Mouse (Mus musculus): ENCODE data around the gene Rnf13. TPM values are rescaled to one million over a fixed set of nuclear protein-coding genes. Genes with fewer than 3 reads are reported as not detected.
"Not testable (repeated sequence)": the region's sequence is repeated elsewhere in the genome, so short reads cannot be mapped to it uniquely, and the experiment has no call there.

Gene Rnf13
- polyA plus RNA-seq, 1 experiment from 2014 or later: 37.0 TPM

GRCm38 (mm10) chr3:57776915-57777314, 41.1 kb downstream of the Rnf13 start:
- Histone ChIP-seq H3K4me2 (no peak overlapping the region), H3K9ac (no peak overlapping the region), H3K36me3 (replicated peaks) (no peaks in the 10 kb centered on the region), H3K9me3 (replicated peaks) (no peaks in the 10 kb centered on the region), H3K4me1 (replicated peaks) (no peaks in the 10 kb centered on the region), H3K27me3 (no peaks in the 10 kb centered on the region), H3K27ac (replicated peaks) (no peak overlapping the region), H3K4me3 (replicated peaks) (no peak overlapping the region)
- WGBS (ENCODE audit: insufficient replicate concordance): 68% methylated on average over 2 of the region's 2 CpGs
- ATAC-seq (ENCODE audit: insufficient read depth): no peak

- Histone ChIP-seq H3K4me3 (replicated peaks) (no peak overlapping the region), H3K27ac (replicated peaks) (no peak overlapping the region), H3K9me3 (replicated peaks) (no peaks in the 10 kb centered on the region), H3K27me3 (no peaks in the 10 kb centered on the region), H3K9ac (no peak overlapping the region), H3K4me2 (no peak overlapping the region), H3K36me3 (replicated peaks) (no peaks in the 10 kb centered on the region), H3K4me1 (replicated peaks) (no peaks in the 10 kb centered on the region)
- WGBS (ENCODE audit: insufficient replicate concordance): 61% methylated on average over 4 of the region's 4 CpGs
- no peak for ATAC-seq (ENCODE audit: insufficient read depth)
Measured at GRCm38 (mm10) chr3:57788472-57788871, 52.6 kb downstream of the Rnf13 start.

- H3K4me3 ChIP-seq (replicated peaks): no peak overlapping the region
- no peaks in the 10 kb centered on the region for H3K9me3 ChIP-seq (replicated peaks)
- WGBS (ENCODE audit: insufficient replicate concordance): 64% methylated on average over 7 of the region's 7 CpGs
- no peaks in the 10 kb centered on the region for H3K4me1 ChIP-seq (replicated peaks)
- H3K9ac ChIP-seq: no peak overlapping the region
- no peak for ATAC-seq (ENCODE audit: insufficient read depth)
- no peak overlapping the region for H3K4me2 ChIP-seq
- H3K27ac ChIP-seq (replicated peaks): no peak overlapping the region
- no peaks in the 10 kb centered on the region for H3K27me3 ChIP-seq
- H3K36me3 ChIP-seq (replicated peaks): no peaks in the 10 kb centered on the region
Measured at GRCm38 (mm10) chr3:57789005-57789962, 53.4 kb downstream of the Rnf13 start.

- Histone ChIP-seq H3K4me1 (replicated peaks) (no peaks in the 10 kb centered on the region), H3K36me3 (replicated peaks) (no peaks in the 10 kb centered on the region), H3K9ac (no peak overlapping the region), H3K27me3 (no peaks in the 10 kb centered on the region), H3K27ac (replicated peaks) (no peak overlapping the region), H3K9me3 (replicated peaks) (no peaks in the 10 kb centered on the region), H3K4me2 (no peak overlapping the region), H3K4me3 (replicated peaks) (no peak overlapping the region)
- no peak for ATAC-seq (ENCODE audit: insufficient read depth)
- 70% methylated on average over 3 of the region's 3 CpGs for WGBS (ENCODE audit: insufficient replicate concordance)
Measured at GRCm38 (mm10) chr3:57791104-57791503, 55.2 kb downstream of the Rnf13 start.

- WGBS (ENCODE audit: insufficient replicate concordance): 67% methylated on average over 6 of the region's 6 CpGs
- ATAC-seq (ENCODE audit: insufficient read depth): not testable (repeated sequence)
Measured at GRCm38 (mm10) chr3:57795071-57795470, 59.2 kb downstream of the Rnf13 start.

GRCm38 (mm10) chr3:57815447-57815846, 79.6 kb downstream of the Rnf13 start:
- Histone ChIP-seq H3K9me3 (replicated peaks) (no peaks in the 10 kb centered on the region), H3K27ac (replicated peaks) (no peak overlapping the region), H3K9ac (no peak overlapping the region), H3K27me3 (no peaks in the 10 kb centered on the region), H3K36me3 (replicated peaks) (no peaks in the 10 kb centered on the region), H3K4me3 (replicated peaks) (no peak overlapping the region), H3K4me2 (no peak overlapping the region), H3K4me1 (replicated peaks) (no peaks in the 10 kb centered on the region)
- no peak for ATAC-seq (ENCODE audit: insufficient read depth)
- 80% methylated on average over 6 of the region's 6 CpGs for WGBS (ENCODE audit: insufficient replicate concordance)

More at GRCm38 (mm10) chr3:57795071-57795470, 59.2 kb downstream of the Rnf13 start:
- not testable (repeated sequence) for H3K36me3 ChIP-seq (replicated peaks); H3K4me3 ChIP-seq (replicated peaks); H3K27me3 ChIP-seq; H3K9me3 ChIP-seq (replicated peaks); H3K27ac ChIP-seq (replicated peaks); H3K4me1 ChIP-seq (replicated peaks); H3K4me2 ChIP-seq; H3K9ac ChIP-seq

GRCm38 (mm10) chr3:57825866-57826265, 90.0 kb downstream of the Rnf13 start:
- Histone ChIP-seq H3K27me3 (no peaks in the 10 kb centered on the region), H3K9me3 (replicated peaks) (no peaks in the 10 kb centered on the region), H3K9ac (no peak overlapping the region), H3K27ac (replicated peaks) (no peak overlapping the region), H3K4me3 (replicated peaks) (no peak overlapping the region), H3K4me2 (no peak overlapping the region), H3K4me1 (replicated peaks) (no peaks in the 10 kb centered on the region), H3K36me3 (replicated peaks) (no peaks in the 10 kb centered on the region)
- ATAC-seq (ENCODE audit: insufficient read depth): no peak
- 75% methylated on average over 3 of the region's 3 CpGs for WGBS (ENCODE audit: insufficient replicate concordance)

GRCm38 (mm10) chr3:57833585-57833984, 97.7 kb downstream of the Rnf13 start:
- Histone ChIP-seq H3K9me3 (replicated peaks) (no peaks in the 10 kb centered on the region), H3K27ac (replicated peaks) (no peak overlapping the region), H3K4me2 (no peak overlapping the region), H3K27me3 (no peaks in the 10 kb centered on the region), H3K36me3 (replicated peaks) (no peaks in the 10 kb centered on the region), H3K4me1 (replicated peaks) (no peaks in the 10 kb centered on the region), H3K4me3 (replicated peaks) (no peak overlapping the region), H3K9ac (no peak overlapping the region)
- WGBS (ENCODE audit: insufficient replicate concordance): 78% methylated on average over 11 of the region's 11 CpGs
- no peak for ATAC-seq (ENCODE audit: insufficient read depth)

- no peak for ATAC-seq (ENCODE audit: insufficient read depth)
- Histone ChIP-seq H3K9me3 (replicated peaks) (no peaks in the 10 kb centered on the region), H3K36me3 (replicated peaks) (no peaks in the 10 kb centered on the region), H3K9ac (no peak overlapping the region), H3K4me1 (replicated peaks) (no peaks in the 10 kb centered on the region), H3K4me2 (no peak overlapping the region), H3K4me3 (replicated peaks) (no peak overlapping the region), H3K27me3 (no peaks in the 10 kb centered on the region), H3K27ac (replicated peaks) (no peak overlapping the region)
- 76% methylated on average over 4 of the region's 4 CpGs for WGBS (ENCODE audit: insufficient replicate concordance)
Measured at GRCm38 (mm10) chr3:57836911-57837310, 101.0 kb downstream of the Rnf13 start.

GRCm38 (mm10) chr3:57843775-57844174, 107.9 kb downstream of the Rnf13 start:
- no peak overlapping the region for H3K9ac ChIP-seq
- H3K36me3 ChIP-seq (replicated peaks): no peaks in the 10 kb centered on the region
- ATAC-seq (ENCODE audit: insufficient read depth): no peak
- H3K4me1 ChIP-seq (replicated peaks): peaks cover 7% of the 10 kb centered on the region; the same call in 1 of the 2 replicates
- peaks cover 31% of the 10 kb centered on the region for H3K27me3 ChIP-seq
- H3K4me3 ChIP-seq (replicated peaks): no peak overlapping the region
- no peak overlapping the region for H3K4me2 ChIP-seq
- no peak overlapping the region for H3K27ac ChIP-seq (replicated peaks)
- no peaks in the 10 kb centered on the region for H3K9me3 ChIP-seq (replicated peaks)

- H3K36me3 ChIP-seq (replicated peaks): no peaks in the 10 kb centered on the region
- no peak overlapping the region for H3K9ac ChIP-seq
- H3K27me3 ChIP-seq: peaks cover 37% of the 10 kb centered on the region
- ATAC-seq (ENCODE audit: insufficient read depth): no peak
- H3K4me2 ChIP-seq: peak overlapping the region; percentile 83
- H3K27ac ChIP-seq (replicated peaks): no peak overlapping the region
- H3K4me1 ChIP-seq (replicated peaks): peaks cover 7% of the 10 kb centered on the region; the same call in 1 of the 2 replicates
- no peaks in the 10 kb centered on the region for H3K9me3 ChIP-seq (replicated peaks)
- WGBS (ENCODE audit: insufficient replicate concordance): 44% methylated on average over 11 of the region's 11 CpGs
- H3K4me3 ChIP-seq (replicated peaks): peak overlapping the region; percentile 63
Measured at GRCm38 (mm10) chr3:57845786-57846661, 110.2 kb downstream of the Rnf13 start.

Measured in liver, embryonic 15.5 days (tissue).